Mouse (Mus musculus) heart, embryonic 13.5 days (tissue): ENCODE measurements at regions not wholly inside any gene's neighbourhood (a gene's known extent, or its start where the extent isn't known, plus 50 kb on each side); places are given as distances from the start of the nearest gene placed in this dataset.

Experiments used
- ATAC-seq: fragments of 200-750 bp; cut with Nextera tagmentation; 2 replicates; pipeline ENCODE4 v1.8.0; 2017; ENCODE audit warnings: moderate TSS enrichment; ENCODE audit not compliant: insufficient number of reproducible peaks, low FRiP score, low TSS enrichment; ENCODE audit errors: extremely low read depth
- H3K27ac ChIP-seq: fragments of 300-500 bp; sonication (generic); replicated peaks from 2 replicates; pipeline ENCODE4 v1.5.1; 2015; ENCODE audit warnings: moderate library complexity, mild to moderate bottlenecking, inconsistent platforms
- H3K27me3 ChIP-seq: fragments of 300-500 bp; sonication (generic); replicated peaks from 2 replicates; pipeline ENCODE4 v1.6.1; 2015; ENCODE audit warnings: mild to moderate bottlenecking, inconsistent platforms
- H3K36me3 ChIP-seq: fragments of 300-500 bp; sonication (generic); 2 replicates; pipeline ENCODE4 v1.6.1; 2015; ENCODE audit warnings: mild to moderate bottlenecking, inconsistent platforms
- H3K4me1 ChIP-seq: fragments of 300-500 bp; sonication (generic); 2 replicates; pipeline ENCODE4 v1.6.1; 2015; ENCODE audit warnings: inconsistent platforms
- H3K4me2 ChIP-seq: fragments of 300-500 bp; sonication (generic); 2 replicates; pipeline ENCODE4 v1.6.1; 2015; ENCODE audit warnings: inconsistent platforms, mild to moderate bottlenecking, moderate library complexity
- H3K4me3 ChIP-seq: fragments of 300-500 bp; sonication (generic); 2 replicates; pipeline ENCODE4 v1.5.1; 2015; ENCODE audit warnings: moderate library complexity, mild to moderate bottlenecking, inconsistent platforms
- H3K9ac ChIP-seq: fragments of 300-500 bp; sonication (generic); 2 replicates; pipeline ENCODE4 v1.6.1; 2015; ENCODE audit warnings: inconsistent platforms, mild to moderate bottlenecking, moderate library complexity
- H3K9me3 ChIP-seq: fragments of 300-500 bp; sonication (generic); 2 replicates; pipeline ENCODE4 v1.6.1; 2016; ENCODE audit warnings: inconsistent platforms
- WGBS: fragments of 180-500 bp; shearing (Covaris S2); methylation state at CpG from one replicate; pipeline ENCODE4 v1.1.7; 2015; ENCODE audit warnings: mixed read lengths; 5-methylcytosine and 5-hydroxymethylcytosine counted together

DNA sequence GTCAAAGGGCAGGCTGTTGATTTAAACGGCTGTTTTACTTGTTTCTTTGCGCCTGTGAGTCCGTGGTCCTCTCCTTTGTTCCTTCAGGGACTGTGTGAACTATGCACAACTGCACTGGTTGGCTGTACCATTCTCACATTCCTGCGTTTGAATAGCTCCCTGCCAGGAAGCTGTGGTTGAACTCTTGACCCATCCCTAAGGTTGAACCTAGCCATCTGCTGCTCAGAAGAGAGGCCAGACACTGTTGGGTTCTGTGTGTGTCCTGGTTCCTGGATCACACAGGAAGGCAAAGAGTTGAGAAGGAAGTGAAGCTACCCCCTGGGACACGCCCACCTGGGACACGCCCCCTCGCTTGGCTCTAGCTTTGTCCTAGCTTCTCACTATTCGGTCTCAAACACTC is 149.3 kb upstream of the Ubl3 start:
- H3K4me3 ChIP-seq = no peak overlapping the region
- H3K27me3 ChIP-seq = no peaks in the 10 kb centered on the region
- no peaks in the 10 kb centered on the region for H3K9me3 ChIP-seq
- no peak for ATAC-seq
- H3K4me2 ChIP-seq = no peak overlapping the region
- 66% methylated on average over 8 of the region's 8 CpGs for WGBS
- H3K9ac ChIP-seq = no peak overlapping the region
- no peaks in the 10 kb centered on the region for H3K36me3 ChIP-seq
- H3K27ac ChIP-seq = no peak overlapping the region
- peaks cover 25% of the 10 kb centered on the region for H3K4me1 ChIP-seq

- ATAC-seq = no peak
- H3K9me3 ChIP-seq = no peaks in the 10 kb centered on the region
- no peaks in the 10 kb centered on the region for H3K27me3 ChIP-seq
- H3K9ac ChIP-seq = no peak overlapping the region
- 81% methylated on average over 7 of the region's 7 CpGs for WGBS
- no peak overlapping the region for H3K27ac ChIP-seq
- no peak overlapping the region for H3K4me2 ChIP-seq
- peaks cover 21% of the 10 kb centered on the region for H3K4me1 ChIP-seq
- H3K36me3 ChIP-seq = no peaks in the 10 kb centered on the region
- H3K4me3 ChIP-seq = no peak overlapping the region
Observed at GRCm38 (mm10) chr5:148701001-148701400, 148.4 kb upstream of the Ubl3 start.

DNA sequence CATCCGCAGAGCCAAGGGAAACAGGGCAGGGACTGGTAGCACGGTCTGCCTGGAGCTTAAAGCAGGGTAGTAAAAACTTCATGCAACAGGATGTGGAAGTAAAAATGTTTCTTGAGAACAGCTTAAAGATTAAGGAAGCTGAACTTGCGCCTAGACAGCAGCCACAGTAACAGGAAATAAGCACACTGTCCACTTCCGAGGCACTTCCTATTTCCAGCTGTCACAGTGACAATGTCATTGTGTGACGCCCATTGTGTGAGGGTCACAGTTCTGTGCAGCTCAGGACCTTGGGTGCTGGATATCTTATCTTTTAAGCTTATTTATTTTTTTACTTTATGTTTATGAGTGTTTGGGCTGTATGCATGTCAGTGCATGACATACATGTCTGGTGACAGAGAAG is 147.7 kb upstream of the Ubl3 start:
- Histone ChIP-seq H3K4me3 (no peak overlapping the region), H3K9ac (no peak overlapping the region), H3K27ac (no peak overlapping the region), H3K4me1 (peaks cover 21% of the 10 kb centered on the region), H3K4me2 (no peak overlapping the region), H3K27me3 (no peaks in the 10 kb centered on the region), H3K36me3 (no peaks in the 10 kb centered on the region), H3K9me3 (peaks cover 2% of the 10 kb centered on the region; the same call in 1 of the 2 replicates)
- WGBS = 64% methylated on average over 5 of the region's 5 CpGs
- ATAC-seq = no peak

DNA sequence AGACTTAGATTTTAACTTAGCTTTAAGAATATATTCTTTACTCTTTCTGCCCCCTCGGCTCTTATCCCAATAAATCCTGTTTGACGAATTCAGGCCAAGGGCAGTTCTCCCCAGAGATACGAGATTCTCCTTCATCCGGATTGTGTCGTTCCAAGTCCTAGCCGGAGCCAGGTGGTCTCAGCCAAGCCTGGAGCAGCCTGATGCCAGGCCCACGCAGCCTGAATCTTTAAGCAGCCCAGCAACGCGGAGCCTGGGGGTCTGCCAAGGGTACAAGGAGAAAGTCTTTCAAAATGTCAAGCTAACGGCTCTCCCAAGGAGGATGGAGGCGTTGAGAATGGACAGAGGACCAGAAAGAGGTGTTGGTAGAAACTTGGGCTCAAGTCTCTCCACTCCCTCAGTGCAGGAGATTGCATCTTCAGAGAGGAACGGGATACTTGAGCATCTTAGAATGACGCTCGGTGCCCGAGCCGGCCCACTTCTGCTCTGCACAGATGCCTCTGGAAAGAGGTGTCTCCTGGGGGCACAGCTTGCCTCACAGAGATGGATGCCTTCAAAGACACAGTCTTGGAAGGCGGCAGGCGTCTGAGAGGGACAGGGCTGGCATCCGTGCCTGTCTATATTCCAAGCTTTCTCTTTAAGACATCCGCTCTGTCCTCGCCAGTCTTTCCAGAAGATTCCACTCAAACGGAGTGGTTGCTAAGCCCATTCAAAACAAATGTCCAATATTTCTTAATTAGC is 145.2 kb upstream of the Ubl3 start:
- Histone ChIP-seq H3K4me3 (no peak overlapping the region), H3K27ac (0 out of 2 replicates have a peak overlapping the region, but pooled peaks have one; percentile 26), H3K27me3 (no peaks in the 10 kb centered on the region), H3K9me3 (peaks cover 9% of the 10 kb centered on the region; the same call in 1 of the 2 replicates), H3K36me3 (no peaks in the 10 kb centered on the region), H3K4me2 (no peak overlapping the region), H3K4me1 (peaks cover 17% of the 10 kb centered on the region; the same call in 1 of the 2 replicates), H3K9ac (no peak overlapping the region)
- WGBS = 79% methylated on average over 22 of the region's 22 CpGs
- no peak for ATAC-seq

GRCm38 (mm10) chr5:148694352-148694751 is 141.8 kb upstream of the Ubl3 start:
- Histone ChIP-seq H3K27me3 (no peaks in the 10 kb centered on the region), H3K27ac (no peak overlapping the region), H3K36me3 (no peaks in the 10 kb centered on the region), H3K4me2 (no peak overlapping the region), H3K4me3 (no peak overlapping the region), H3K9ac (no peak overlapping the region), H3K4me1 (peaks cover 32% of the 10 kb centered on the region), H3K9me3 (peaks cover 9% of the 10 kb centered on the region; the same call in 1 of the 2 replicates)
- no peak for ATAC-seq
- WGBS = 77% methylated on average over 7 of the region's 7 CpGs

- no peak for ATAC-seq
- Histone ChIP-seq H3K4me2 (no peak overlapping the region), H3K27me3 (no peaks in the 10 kb centered on the region), H3K9me3 (peaks cover 9% of the 10 kb centered on the region; the same call in 1 of the 2 replicates), H3K9ac (no peak overlapping the region), H3K36me3 (no peaks in the 10 kb centered on the region), H3K4me1 (peaks cover 26% of the 10 kb centered on the region), H3K4me3 (no peak overlapping the region), H3K27ac (no peak overlapping the region)
- WGBS = 66% methylated on average over 7 of the region's 7 CpGs
Observed at GRCm38 (mm10) chr5:148691486-148691885, 138.9 kb upstream of the Ubl3 start.

GRCm38 (mm10) chr5:148690823-148691197 is 138.2 kb upstream of the Ubl3 start:
- no peak for ATAC-seq
- Histone ChIP-seq H3K36me3 (no peaks in the 10 kb centered on the region), H3K9me3 (peaks cover 9% of the 10 kb centered on the region; the same call in 1 of the 2 replicates), H3K9ac (no peak overlapping the region), H3K27ac (0 out of 2 replicates have a peak overlapping the region, but pooled peaks have one; percentile 24), H3K4me2 (no peak overlapping the region), H3K4me1 (peaks cover 26% of the 10 kb centered on the region), H3K27me3 (no peaks in the 10 kb centered on the region), H3K4me3 (no peak overlapping the region)
- 55% methylated on average over 8 of the region's 8 CpGs for WGBS

- Histone ChIP-seq H3K27me3 (no peaks in the 10 kb centered on the region), H3K36me3 (no peaks in the 10 kb centered on the region), H3K4me1 (peaks cover 26% of the 10 kb centered on the region), H3K4me2 (no peak overlapping the region), H3K9ac (no peak overlapping the region), H3K9me3 (peaks cover 7% of the 10 kb centered on the region; the same call in 1 of the 2 replicates), H3K4me3 (no peak overlapping the region), H3K27ac (no peak overlapping the region)
- 46% methylated on average over 7 of the region's 7 CpGs for WGBS
- ATAC-seq = no peak
Observed at GRCm38 (mm10) chr5:148690158-148690822, 137.7 kb upstream of the Ubl3 start.

DNA sequence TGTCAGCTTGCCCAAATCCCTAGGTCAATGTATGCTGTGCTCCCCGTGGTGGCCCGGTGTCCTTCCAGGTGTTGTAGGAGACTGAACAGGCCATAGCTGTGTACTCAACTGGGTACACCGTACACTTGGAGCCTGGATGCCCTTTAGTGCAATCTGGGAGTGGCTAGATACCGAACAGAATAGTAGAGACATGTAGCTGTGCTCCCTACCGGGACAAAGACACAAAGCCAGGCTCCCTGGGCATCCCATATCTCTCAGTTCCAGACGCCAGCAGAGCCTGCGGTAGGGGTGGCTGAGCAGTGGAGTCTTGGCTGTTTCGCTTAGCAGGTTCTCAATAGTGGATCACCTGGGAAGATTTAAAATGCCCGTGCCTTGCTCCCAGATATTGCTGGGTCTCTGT is 136.7 kb upstream of the Ubl3 start:
- H3K9ac ChIP-seq = no peak overlapping the region
- H3K4me3 ChIP-seq = no peak overlapping the region
- H3K36me3 ChIP-seq = no peaks in the 10 kb centered on the region
- H3K9me3 ChIP-seq = no peaks in the 10 kb centered on the region
- WGBS = 71% methylated on average over 9 of the region's 9 CpGs
- peaks cover 26% of the 10 kb centered on the region for H3K4me1 ChIP-seq
- no peak overlapping the region for H3K4me2 ChIP-seq
- no peaks in the 10 kb centered on the region for H3K27me3 ChIP-seq
- H3K27ac ChIP-seq = no peak overlapping the region
- no peak for ATAC-seq

- Histone ChIP-seq H3K4me3 (no peak overlapping the region), H3K36me3 (no peaks in the 10 kb centered on the region), H3K9ac (no peak overlapping the region), H3K4me2 (no peak overlapping the region), H3K9me3 (no peaks in the 10 kb centered on the region), H3K27me3 (no peaks in the 10 kb centered on the region), H3K4me1 (peaks cover 26% of the 10 kb centered on the region), H3K27ac (no peak overlapping the region)
- ATAC-seq = no peak
- WGBS = 79% methylated on average over 8 of the region's 8 CpGs
Observed at GRCm38 (mm10) chr5:148688501-148688900, 135.9 kb upstream of the Ubl3 start.

GRCm38 (mm10) chr5:148687827-148688226 is 135.2 kb upstream of the Ubl3 start:
- ATAC-seq = no peak
- no peaks in the 10 kb centered on the region for H3K9me3 ChIP-seq
- peaks cover 26% of the 10 kb centered on the region for H3K4me1 ChIP-seq
- H3K9ac ChIP-seq = no peak overlapping the region
- no peaks in the 10 kb centered on the region for H3K27me3 ChIP-seq
- no peak overlapping the region for H3K4me3 ChIP-seq
- no peaks in the 10 kb centered on the region for H3K36me3 ChIP-seq
- H3K27ac ChIP-seq = no peak overlapping the region
- no peak overlapping the region for H3K4me2 ChIP-seq
- WGBS = 56% methylated on average over 3 of the region's 3 CpGs

GRCm38 (mm10) chr5:148684216-148684615 is 131.6 kb upstream of the Ubl3 start:
- Histone ChIP-seq H3K9me3 (peaks cover 4% of the 10 kb centered on the region), H3K4me1 (peaks cover 5% of the 10 kb centered on the region; the same call in 1 of the 2 replicates), H3K4me3 (no peak overlapping the region), H3K9ac (no peak overlapping the region), H3K4me2 (no peak overlapping the region), H3K27me3 (no peaks in the 10 kb centered on the region), H3K27ac (no peak overlapping the region), H3K36me3 (no peaks in the 10 kb centered on the region)
- 63% methylated on average over 11 of the region's 11 CpGs for WGBS
- no peak for ATAC-seq
